Mouse (Mus musculus): ENCODE measurements around the gene Atp8b3.

DNA sequence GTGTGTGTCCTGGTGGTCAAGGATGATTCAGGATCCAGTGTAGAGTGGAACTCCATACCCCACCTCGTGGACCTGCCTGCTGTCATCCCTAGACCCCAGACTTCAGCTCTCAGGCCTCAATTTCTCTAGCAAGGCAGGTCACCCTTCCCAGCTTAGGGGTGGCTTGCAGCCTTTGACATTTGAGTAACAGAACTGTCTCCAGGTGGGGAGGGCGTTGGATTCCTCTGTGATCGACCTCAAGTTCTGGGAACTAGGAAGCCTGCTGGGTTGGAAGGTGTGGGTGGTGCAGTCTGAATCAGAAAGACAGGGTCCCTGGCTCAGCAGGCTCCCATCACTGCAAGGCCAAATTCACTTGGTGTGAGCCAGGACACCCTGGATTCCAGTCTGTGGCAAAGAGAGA, 36.0 kb upstream of the Atp8b3 start:
- TF ChIP-seq POLR2A (IDR thresholded peaks at IDR 0.05; ENCODE audit: insufficient read depth, low read depth, low read length) (no peak), CTCF (IDR thresholded peaks at IDR 0.05) (no peak), EP300 (IDR thresholded peaks at IDR 0.05; ENCODE audit: insufficient read depth, low read depth, low read length) (no peak)
